Mouse (Mus musculus): Measurements from ENCODE around the gene Wnt3a. TPM values are rescaled to one million over a fixed set of nuclear protein-coding genes. Genes with fewer than 3 reads are reported as not detected.

Gene Wnt3a
- polyA plus RNA-seq, 1 experiment, result not detected

DNA sequence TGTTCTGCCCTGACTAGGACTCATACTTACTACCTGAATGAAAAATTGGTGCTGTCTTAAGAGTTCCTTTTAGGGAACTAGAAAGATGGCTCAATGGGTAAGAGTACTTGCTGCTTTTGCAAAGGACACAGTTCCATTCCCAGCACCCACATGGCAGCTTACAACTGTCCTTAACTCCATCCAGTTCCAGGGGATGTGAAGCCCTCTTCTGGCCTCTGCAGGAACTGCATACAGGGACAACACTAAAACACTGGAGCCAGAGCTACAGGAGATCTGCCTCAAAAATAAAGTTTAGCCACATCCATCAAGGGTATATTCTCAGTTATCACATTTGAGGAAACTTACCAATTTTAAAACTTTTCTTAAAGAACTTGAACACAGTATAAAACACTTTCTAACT lies 71.5 kb downstream of the Wnt3a start:
- TF ChIP-seq GATA1 (IDR thresholded peaks at IDR 0.05; ENCODE audit: low read length), result no peak

DNA sequence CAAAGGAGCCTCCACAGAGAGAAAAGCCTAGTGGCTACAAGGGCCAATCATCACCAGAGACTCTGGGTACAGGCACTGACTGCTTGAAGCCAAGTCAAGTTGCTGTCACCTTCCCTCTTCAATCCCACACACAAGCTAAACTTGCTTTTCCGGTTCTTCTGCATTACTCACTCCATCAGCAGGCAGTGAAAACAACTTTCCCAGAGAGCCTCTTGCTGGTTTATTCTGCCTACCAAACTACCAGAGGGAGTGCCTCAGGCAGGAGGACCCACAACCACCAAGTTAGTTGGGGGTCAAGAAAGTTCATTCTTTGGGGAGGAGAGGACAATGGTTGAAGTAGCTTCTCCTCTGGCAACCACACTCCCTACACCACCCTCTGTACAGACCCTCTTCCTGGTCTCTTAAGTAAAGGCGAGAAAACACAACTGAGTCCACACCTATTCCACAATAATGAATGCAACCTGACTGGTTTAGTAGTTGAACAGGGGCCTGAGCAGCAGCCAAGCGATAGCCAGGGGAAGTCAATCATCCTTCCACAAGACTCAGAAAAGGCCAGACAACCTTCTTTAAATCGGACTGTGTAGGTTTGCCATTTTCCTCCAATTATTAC lies 72.1 kb downstream of the Wnt3a start:
- TF ChIP-seq GATA1 (IDR thresholded peaks at IDR 0.05; ENCODE audit: low read length), result no peak

DNA sequence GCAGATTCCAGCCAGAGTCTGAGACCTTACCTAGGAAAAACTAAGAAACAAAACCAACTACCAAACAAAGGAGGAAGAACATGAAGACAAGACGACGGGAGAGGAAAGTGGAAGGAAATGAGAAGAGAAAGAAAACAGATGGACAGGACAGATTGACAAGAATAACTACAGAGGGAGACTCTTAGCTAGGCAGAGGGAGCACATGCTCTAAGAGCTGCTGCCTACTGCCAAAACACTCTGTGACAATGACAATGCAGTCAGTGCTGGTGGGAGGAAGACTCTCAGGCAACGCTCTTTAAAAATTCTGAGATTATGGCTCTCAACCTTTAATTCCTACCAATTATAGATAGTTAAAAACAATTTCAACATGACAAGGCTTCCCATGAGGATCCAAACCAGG lies 73.6 kb downstream of the Wnt3a start:
- no peak for TF ChIP-seq GATA1 (IDR thresholded peaks at IDR 0.05; ENCODE audit: low read length)

DNA sequence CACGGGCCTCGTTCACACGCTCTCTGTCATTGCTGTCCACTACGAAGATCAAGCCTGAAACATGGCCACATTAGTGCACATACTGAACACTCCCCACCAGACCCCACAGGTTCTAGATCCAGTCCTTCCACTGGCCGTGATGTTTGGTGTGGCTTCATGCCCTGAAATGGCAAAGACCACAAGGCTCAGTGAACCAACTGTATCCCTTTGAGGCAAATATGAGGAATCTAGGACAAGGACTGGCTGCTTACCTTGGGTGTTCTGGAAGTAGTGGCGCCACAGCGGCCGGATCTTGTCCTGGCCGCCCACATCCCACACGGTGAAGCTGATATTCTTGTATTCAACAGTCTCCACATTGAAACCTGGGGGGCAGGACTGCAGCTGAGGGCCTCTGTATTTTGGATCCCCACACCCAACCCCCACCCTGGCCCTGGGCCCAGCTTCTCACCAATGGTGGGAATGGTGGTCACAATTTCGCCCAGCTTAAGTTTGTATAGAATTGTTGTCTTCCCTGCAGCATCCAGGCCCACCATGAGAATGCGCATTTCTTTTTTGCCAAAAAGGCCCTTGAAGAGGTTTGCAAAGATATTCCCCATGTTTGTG lies 77.6 kb downstream of the Wnt3a start:
- no peak for TF ChIP-seq GATA1 (IDR thresholded peaks at IDR 0.05; ENCODE audit: low read length)

DNA sequence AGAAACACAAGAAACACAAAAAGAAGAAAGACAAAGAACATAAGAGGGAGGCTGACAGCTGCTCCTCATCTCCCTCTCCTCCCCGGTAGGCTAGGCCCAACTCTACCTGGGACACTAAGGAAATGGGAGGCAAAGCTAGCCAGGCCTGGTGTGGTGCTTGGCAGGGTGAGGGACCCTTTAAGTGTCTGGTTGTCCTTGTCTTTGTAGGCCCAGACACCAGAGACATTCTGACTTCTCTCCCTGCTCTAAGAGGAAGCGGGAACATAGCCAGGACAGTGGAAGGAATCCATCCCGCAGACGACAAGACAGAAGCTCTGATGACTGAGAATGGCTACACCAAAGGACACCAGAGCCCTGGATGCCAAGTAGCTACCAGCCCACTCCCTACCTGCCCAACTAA lies 80.5 kb downstream of the Wnt3a start:
- TF ChIP-seq GATA1 (IDR thresholded peaks at IDR 0.05; ENCODE audit: low read length), result no peak

DNA sequence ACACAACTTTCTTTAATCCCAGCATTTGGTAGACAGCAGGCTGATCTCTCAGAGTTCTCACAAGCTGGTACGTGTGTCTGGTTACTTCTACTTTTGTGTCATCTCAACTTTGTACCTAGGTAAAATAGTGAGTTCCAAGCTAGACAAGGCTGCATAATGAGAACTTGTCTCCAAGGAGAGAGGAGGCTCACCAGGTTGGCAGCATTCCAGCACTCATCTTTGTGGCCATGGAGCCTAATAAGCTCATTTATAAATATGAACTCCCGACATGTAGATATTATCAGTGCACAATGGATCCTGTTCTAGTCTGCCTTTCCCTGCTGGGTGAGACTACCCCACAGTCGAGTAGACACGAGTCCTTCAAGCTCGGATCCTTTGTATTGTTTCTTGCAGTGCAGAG lies 81.0 kb downstream of the Wnt3a start:
- TF ChIP-seq GATA1 (IDR thresholded peaks at IDR 0.05; ENCODE audit: low read length), result no peak

DNA sequence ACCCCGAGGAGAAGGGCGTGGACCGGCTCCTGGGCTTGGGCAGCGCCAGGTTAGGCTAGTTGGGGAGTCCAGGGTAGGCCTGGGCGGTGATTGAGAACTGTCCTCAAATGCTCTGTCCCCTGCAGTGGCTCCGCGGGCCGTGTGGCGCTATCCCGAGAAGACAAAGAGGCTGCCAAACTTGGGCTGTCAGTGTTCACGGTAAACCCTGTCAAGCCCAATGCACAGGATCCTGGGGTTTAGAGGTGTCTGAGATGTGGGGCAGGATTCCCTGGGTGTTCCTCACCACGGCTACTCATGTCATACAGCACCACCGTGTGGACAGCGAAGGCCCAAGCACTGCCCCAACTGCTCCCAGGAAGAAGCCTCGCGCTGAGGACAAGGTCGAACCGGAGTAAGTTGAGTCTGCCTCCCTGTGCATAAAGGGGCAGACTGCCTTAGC lies 81.5 kb downstream of the Wnt3a start:
- TF ChIP-seq GATA1 (IDR thresholded peaks at IDR 0.05; ENCODE audit: low read length), result no peak

DNA sequence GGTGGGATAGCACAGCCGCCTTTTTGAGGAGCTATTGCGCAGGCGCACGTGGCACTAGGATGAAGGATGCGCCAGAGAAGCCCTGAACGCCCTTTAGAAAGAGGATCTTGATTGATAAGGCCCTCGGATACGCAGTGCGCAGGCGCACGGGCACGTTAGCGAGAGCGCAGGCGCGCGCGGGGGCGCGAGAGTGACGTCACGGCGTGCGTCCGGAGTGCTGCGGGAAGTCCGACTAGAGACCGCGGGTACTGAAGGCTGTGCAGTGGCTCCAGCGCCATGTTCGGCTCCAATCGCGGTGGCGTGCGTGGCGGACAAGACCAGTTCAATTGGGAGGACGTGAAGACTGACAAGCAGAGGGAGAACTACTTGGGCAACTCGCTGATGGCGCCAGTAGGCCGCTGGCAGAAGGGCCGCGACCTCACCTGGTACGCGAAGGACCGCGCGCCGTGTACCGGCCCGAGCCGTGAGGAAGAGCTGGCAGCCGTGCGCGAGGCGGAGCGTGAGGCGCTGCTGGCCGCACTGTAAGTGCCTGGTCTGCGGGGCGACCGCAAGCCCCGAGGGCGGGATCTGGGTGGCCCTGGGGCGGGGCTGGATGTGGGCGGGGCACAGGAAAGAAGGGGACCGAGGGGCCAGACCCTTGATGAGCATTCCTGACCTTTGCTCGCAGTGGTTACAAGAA lies 82.3 kb downstream of the Wnt3a start, which contains the start of gene 2310033P09Rik:
Gene 2310033P09Rik (plus strand): TSS at position 169 of the 679 bp plus-strand sequence.
- TF ChIP-seq GATA1 (IDR thresholded peaks at IDR 0.05; ENCODE audit: low read length), result no peak

DNA sequence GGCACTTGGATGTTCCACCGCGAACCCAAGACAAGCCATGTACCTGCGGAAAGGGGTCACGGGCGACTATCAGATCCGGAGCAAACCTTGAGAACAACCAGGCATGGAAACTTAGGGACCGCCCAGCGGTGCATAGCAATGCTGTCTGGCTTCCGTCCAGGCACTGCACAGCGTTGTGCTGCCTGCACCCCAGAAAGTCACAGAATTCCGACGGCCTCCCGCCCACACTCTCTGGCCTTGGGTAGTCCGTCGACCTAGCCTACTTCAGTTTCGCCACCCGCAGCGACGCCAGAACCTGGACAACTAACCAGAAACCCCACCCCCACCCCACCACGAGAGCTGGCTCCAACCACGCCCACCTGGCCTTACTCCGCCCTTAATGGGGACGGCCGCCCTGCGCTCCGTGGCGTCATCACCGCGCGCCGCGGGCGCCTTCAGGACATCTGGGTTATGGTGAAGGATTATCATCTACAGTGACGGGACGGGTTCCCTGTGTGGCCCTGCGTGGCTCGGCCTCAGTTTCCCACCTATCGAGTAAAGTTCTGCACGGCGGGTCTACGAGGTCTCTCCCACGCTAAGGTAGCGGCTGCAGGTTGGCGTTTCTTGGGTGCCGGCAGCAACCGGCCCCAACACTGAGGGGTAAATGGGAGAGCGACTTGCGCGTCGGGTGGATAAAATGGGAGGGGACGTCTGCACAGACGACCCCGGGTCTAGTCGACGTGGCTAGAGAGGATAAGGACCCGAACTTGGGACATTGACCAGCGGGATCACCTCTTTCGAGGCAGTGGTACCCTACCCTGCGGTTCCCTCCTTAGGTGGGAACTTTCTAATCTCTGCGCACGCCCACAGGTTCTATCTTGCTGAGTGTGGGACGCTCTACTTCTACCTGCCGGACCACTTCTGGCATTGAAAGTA lies 88.2 kb downstream of the Wnt3a start, which contains the start of gene Mrpl55:
Gene Mrpl55 (plus strand): TSS at position 406 of the 915 bp plus-strand sequence.
- no peak for TF ChIP-seq GATA1 (IDR thresholded peaks at IDR 0.05; ENCODE audit: low read length)

DNA sequence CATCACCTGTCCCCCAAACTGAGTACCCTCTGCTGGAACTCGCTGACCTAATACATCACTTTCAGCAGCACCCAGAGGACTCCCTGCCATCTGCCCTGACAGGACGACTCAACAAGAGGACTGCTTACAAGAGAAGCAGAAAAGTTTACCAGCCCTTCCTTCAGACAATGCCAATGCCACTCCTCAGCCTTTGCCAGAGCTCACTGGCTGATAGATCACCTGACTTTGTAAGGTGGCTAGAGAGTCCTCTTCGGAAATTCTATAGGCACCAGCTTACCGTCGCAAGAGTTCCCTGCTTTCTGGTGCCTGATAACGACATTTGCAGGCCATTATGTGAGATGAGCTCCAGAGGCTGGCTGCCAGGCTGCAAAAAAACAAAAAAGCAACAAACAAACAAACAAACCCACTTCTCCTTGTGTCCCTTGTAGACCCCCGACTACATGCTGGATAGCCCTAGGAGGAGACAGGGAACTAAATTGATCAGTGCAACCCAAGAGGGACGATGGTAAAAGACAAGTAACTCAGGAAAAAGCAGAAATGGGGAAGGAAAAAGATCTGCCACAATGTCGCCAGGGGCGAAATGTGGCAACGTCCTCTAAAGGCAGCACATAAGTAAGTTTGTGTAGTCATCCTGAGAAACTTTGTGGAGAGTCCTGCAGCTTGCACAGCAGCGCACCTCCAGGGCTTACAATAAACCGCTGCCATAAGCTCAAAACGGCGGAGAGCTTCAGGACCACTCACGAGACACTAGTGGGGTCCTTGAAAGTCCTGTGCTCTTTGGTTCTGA lies 89.1 kb downstream of the Wnt3a start:
- no peak for TF ChIP-seq GATA1 (IDR thresholded peaks at IDR 0.05; ENCODE audit: low read length)

Other genes with a start within 250 kb of the Wnt3a start
- 14.0 and 17.6 TPM in 2 replicates for gene Obscn, start 154.3 kb downstream of the Wnt3a start, polyA plus RNA-seq (2012)
- 16.3 and 18.7 TPM in 2 replicates for gene Iba57, start 127.0 kb downstream of the Wnt3a start, polyA plus RNA-seq (2012)
- 0.05 and 0.08 TPM in 2 replicates for gene Gjc2, start 107.5 kb downstream of the Wnt3a start, polyA plus RNA-seq (2012)
- 53.2 and 59.5 TPM in 2 replicates for gene Guk1, start 98.5 kb downstream of the Wnt3a start, polyA plus RNA-seq (2012)
- gene Mrpl55, start 88.3 kb downstream of the Wnt3a start, polyA plus RNA-seq (2012), result 44.5 and 45.8 TPM in 2 replicates
- gene 2310033P09Rik, start 82.4 kb downstream of the Wnt3a start, polyA plus RNA-seq (2012), result 48.1 and 49.1 TPM in 2 replicates
- gene Arf1, start 62.5 kb downstream of the Wnt3a start, polyA plus RNA-seq (2012), result 176 and 180 TPM in 2 replicates
- gene Wnt9a, start 16.2 kb upstream of the Wnt3a start, polyA plus RNA-seq (2012), result not detected in 2 replicates
- not detected in 2 replicates for gene Prss38, start 84.9 kb upstream of the Wnt3a start, polyA plus RNA-seq (2012)
- gene Jmjd4, start 159.3 kb upstream of the Wnt3a start, polyA plus RNA-seq (2012), result 9.9 and 12.4 TPM in 2 replicates
- gene Snap47, start 160.4 kb upstream of the Wnt3a start, polyA plus RNA-seq (2012), result 9.7 and 14.5 TPM in 2 replicates
- gene Zfp867, start 181.7 kb upstream of the Wnt3a start, polyA plus RNA-seq (2012), result 0.04 and 0.09 TPM in 2 replicates
- gene Zkscan17, start 236.0 kb upstream of the Wnt3a start, polyA plus RNA-seq (2012), result 63.0 and 63.2 TPM in 2 replicates